Mouse (Mus musculus) liver, postnatal 0 days (tissue): ENCODE results near the gene Spag7.

Source experiments
- CTCF ChIP-seq: sonication (generic); IDR thresholded peaks from 2 replicates; pipeline ENCODE4 v1.5.1; 2016; ENCODE audit warnings: antibody characterized with exemption, low read depth
- EP300 ChIP-seq: IDR thresholded peaks from 2 replicates; pipeline ENCODE4 v1.6.1; 2016; ENCODE audit warnings: antibody characterized with exemption, low read depth, mild to moderate bottlenecking

GRCm38 (mm10) chr11:70629557-70629956 is 39.7 kb downstream of the Spag7 start:
- TF ChIP-seq CTCF (peak; percentile 73), EP300 (no peak)
